Mouse (Mus musculus): Measurements from ENCODE around the gene Arhgef1.

Gene Arhgef1

GRCm38 (mm10) chr7:24953966-24954365, 51.3 kb downstream of the Arhgef1 start:
- TF ChIP-seq GATA4 (IDR thresholded peaks at IDR 0.05; ENCODE audit: insufficient replicate concordance, low read length), result no peak

- TF ChIP-seq GATA4 (IDR thresholded peaks at IDR 0.05; ENCODE audit: insufficient replicate concordance, low read length), result no peak
Measured at GRCm38 (mm10) chr7:24954450-24954849, 51.7 kb downstream of the Arhgef1 start.

GRCm38 (mm10) chr7:24955226-24955625, 52.5 kb downstream of the Arhgef1 start:
- no peak for TF ChIP-seq GATA4 (IDR thresholded peaks at IDR 0.05; ENCODE audit: insufficient replicate concordance, low read length)

GRCm38 (mm10) chr7:24964288-24964687, 61.6 kb downstream of the Arhgef1 start:
- no peak for TF ChIP-seq GATA4 (IDR thresholded peaks at IDR 0.05; ENCODE audit: insufficient replicate concordance, low read length)

- TF ChIP-seq GATA4 (IDR thresholded peaks at IDR 0.05; ENCODE audit: insufficient replicate concordance, low read length), result no peak
Measured at GRCm38 (mm10) chr7:24964897-24965535, 62.3 kb downstream of the Arhgef1 start.

- no peak for TF ChIP-seq GATA4 (IDR thresholded peaks at IDR 0.05; ENCODE audit: insufficient replicate concordance, low read length)
Measured at GRCm38 (mm10) chr7:24967966-24968365, 65.3 kb downstream of the Arhgef1 start.

- TF ChIP-seq GATA4 (IDR thresholded peaks at IDR 0.05; ENCODE audit: insufficient replicate concordance, low read length), result no peak
Measured at GRCm38 (mm10) chr7:24968463-24968862, 65.8 kb downstream of the Arhgef1 start.

GRCm38 (mm10) chr7:24969805-24970204, 67.1 kb downstream of the Arhgef1 start:
- no peak for TF ChIP-seq GATA4 (IDR thresholded peaks at IDR 0.05; ENCODE audit: insufficient replicate concordance, low read length)

- TF ChIP-seq GATA4 (IDR thresholded peaks at IDR 0.05; ENCODE audit: insufficient replicate concordance, low read length), result no peak
Measured at GRCm38 (mm10) chr7:24970341-24970740, 67.6 kb downstream of the Arhgef1 start.

GRCm38 (mm10) chr7:24971261-24971971, 68.7 kb downstream of the Arhgef1 start:
- no peak for TF ChIP-seq GATA4 (IDR thresholded peaks at IDR 0.05; ENCODE audit: insufficient replicate concordance, low read length)

GRCm38 (mm10) chr7:24971972-24972893, 69.5 kb downstream of the Arhgef1 start, which contains the start of gene Rabac1:
Gene Rabac1, minus strand, starts transcription at chr7:24972754.
- TF ChIP-seq GATA4 (IDR thresholded peaks at IDR 0.05; ENCODE audit: insufficient replicate concordance, low read length), result no peak

GRCm38 (mm10) chr7:24973208-24973607, 70.5 kb downstream of the Arhgef1 start:
- no peak for TF ChIP-seq GATA4 (IDR thresholded peaks at IDR 0.05; ENCODE audit: insufficient replicate concordance, low read length)

- no peak for TF ChIP-seq GATA4 (IDR thresholded peaks at IDR 0.05; ENCODE audit: insufficient replicate concordance, low read length)
Measured at GRCm38 (mm10) chr7:24973902-24974301, 71.2 kb downstream of the Arhgef1 start.

- no peak for TF ChIP-seq GATA4 (IDR thresholded peaks at IDR 0.05; ENCODE audit: insufficient replicate concordance, low read length)
Measured at GRCm38 (mm10) chr7:24974893-24975595, 72.3 kb downstream of the Arhgef1 start.
